Mouse (Mus musculus) heart, adult 11 months (tissue): Measurements from ENCODE around the gene Gfi1b.

ENCODE experiments used
- DNase-seq: peaks from one replicate; pipeline ENCODE4 v3.0.0; 2022

Gene Gfi1b

DNA sequence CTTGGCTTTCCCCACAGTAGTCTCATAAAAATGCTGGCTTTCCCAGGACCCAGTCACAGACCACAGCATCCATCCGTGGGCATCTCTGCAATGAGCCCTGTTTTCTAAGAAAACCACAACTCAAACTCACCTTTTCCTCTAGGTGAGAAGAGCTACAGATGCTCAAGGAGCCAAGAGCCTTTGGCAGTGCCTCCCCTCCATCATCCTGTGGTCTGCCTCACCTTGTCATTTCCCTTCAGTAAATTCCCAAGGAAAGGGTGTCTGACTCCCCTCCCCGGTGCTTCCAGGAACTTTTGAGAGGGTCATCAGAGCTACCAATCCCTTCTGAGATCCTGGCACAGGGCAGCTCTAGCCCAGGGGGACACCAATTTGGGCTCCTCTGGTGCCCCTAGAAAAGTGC is 671 bp downstream of the Gfi1b start:
- DNase-seq, result peak; percentile 83

DNA sequence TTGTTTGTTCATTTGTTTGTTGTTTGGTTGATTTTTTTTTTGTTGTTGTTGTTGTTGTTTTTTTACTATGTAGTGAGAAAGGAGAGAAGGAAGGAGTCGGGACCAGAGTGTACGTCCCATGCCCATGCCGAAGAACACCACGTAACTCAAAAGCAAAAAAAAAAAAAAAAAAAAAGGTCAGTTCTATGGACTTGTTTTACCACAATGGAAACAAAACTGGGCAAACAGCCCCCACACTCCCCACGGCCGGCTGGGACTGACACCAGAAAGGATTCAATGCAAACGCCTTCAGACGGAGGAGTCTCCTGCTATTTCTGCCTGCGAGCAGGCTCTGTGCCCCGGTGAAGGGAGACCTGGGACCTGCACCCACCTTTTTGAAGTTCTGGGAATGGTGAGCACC is 1.3 kb downstream of the Gfi1b start:
- no peak for DNase-seq

DNA sequence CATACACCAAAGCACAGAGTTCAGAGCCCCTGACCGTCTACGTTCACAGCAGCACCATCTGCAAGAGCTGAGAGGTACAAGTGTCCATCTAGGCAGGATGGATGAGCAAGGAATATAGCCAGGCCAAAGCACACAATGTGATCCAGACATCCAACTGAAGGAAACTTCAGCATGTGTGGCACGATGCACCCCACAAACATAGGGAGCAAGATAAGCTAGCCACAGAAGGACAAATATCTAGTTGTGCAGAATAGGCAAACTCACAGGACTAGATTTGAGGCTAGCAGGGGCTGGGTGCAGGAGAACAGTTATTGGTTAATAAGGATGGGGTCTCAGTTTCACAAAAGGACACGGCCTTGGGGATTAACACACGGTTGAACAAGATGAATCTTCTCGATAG is 2.4 kb downstream of the Gfi1b start:
- no peak for DNase-seq

DNA sequence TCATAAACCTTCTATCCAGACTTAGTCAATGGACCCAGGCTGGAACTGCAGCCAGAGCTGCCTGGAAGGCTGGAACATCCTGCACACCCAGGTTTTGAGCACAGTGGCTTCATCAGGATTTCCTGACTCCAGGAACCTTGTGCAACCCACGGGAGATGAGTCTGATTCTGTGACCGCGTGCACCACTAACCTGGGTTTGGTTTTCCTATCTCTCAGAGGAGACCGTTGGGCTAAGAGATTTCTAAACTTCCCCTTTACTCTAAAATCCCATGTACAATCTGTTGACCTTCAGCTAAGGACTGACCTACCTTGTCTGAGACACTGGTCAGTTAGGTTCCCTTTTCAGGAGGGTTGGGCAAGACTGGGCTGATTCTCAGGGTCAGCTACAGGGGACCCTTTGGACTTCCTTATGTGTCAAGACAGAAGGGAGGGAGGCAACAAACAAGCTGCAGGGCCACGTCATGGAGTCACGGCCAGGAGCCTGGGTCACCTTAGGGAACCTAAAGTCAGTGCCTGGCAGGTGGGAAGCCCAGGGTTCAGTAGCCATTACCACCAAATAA is 2.9 kb downstream of the Gfi1b start:
- no peak for DNase-seq

DNA sequence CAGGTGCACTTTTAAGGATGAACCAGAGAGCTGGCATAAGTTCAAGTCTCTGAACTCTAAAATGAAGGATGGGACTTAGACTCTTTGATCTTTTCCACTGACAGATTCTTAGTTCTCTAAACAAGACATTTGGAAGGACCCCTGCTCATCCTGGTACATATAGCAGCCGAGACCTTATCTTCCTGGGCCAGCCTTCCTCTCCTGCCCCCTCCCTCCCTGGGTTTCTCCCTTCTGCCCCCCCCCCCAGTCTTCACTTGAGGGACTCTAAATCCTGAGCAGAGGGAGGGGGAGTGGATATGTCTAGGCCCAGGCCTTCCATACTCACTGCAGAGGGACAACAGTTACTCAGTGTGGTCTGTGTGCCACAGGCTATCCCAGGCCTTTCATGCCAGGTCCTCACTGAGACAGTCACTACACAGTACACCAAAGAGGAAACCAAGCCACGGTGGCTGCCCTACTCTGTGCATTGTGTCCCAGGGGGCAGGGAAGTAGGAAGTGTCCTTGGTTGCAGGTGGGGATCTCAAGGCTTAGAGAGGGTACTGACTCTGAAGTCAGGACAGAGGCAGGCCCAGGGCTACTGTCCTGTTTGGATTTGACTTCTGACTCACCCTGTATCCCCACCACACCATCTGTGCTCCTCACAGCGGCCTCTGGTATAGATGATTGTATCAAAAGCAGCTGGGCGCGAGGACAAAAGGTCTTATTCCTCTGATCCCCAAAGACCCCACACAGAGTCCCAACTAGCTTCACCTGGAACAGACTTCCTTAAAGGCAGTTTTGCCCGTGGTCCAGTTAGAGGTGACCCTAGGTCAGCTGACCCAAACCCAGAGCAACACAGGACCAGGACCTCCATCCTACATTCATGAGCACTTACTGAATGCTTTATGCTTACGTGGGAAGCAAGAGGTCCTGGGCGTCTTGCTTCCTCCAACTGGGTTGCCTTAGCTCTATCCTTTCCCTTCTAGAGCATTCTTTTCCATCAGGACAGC is 4.0 kb downstream of the Gfi1b start:
- DNase-seq, result no peak

DNA sequence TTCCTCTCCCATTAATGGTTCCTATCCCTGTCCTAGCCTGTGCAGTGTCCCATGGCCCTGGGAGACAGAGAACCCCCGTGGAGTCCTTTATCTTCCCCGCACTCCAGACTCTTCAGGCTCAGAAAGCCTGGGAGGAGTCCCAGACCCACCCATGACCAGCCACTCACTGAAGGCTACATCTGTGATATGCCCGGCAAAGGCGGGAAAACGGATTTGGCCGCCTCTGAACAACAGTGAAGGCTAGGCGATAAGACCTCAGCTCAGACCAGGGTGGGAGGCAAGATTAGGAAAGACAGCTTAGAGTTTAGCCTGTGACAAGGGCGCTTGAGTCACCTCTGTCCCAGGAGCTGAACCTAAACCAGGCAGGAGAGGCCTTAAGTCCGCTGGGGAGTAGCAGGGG is 4.9 kb downstream of the Gfi1b start:
- DNase-seq, result no peak

DNA sequence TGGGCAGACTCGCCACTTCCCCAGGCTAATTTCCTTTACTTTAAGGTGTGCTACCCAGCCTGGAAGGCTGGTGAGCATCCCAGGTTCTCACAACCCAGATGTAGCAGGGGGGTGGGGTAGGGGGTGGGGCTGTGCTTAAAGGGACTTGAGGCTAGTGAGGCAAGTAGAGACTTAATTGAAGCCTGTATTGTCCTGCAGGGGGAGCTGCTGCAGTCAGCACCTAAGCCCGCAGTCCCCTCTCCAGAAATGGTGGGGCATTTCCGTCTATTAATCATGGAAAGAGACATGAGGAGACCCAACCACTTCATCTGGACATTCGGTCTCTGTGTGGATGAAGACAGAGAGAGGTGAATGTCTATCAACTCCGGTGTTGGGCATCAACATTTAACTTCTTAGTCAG is 5.4 kb downstream of the Gfi1b start:
- no peak for DNase-seq

DNA sequence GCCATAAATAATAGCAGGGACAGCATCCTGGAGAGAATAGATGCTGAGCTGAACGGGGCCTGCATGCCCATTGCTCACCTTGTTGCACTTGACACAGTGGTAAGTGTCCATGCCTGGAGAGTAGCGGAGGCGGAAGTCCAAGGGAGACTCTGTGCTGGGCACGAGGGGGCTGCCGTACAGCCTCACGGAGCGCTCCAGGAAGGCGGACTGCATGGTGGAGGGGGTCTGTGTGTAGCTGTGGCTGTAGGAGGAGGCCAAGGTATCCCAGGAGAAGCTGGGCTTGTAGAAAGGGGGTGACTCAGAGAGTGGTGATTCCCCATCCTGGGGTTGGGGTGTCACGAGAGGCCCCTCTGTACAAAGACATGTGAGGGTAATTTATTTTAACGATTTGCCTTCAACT is 8.2 kb downstream of the Gfi1b start:
- no peak for DNase-seq

DNA sequence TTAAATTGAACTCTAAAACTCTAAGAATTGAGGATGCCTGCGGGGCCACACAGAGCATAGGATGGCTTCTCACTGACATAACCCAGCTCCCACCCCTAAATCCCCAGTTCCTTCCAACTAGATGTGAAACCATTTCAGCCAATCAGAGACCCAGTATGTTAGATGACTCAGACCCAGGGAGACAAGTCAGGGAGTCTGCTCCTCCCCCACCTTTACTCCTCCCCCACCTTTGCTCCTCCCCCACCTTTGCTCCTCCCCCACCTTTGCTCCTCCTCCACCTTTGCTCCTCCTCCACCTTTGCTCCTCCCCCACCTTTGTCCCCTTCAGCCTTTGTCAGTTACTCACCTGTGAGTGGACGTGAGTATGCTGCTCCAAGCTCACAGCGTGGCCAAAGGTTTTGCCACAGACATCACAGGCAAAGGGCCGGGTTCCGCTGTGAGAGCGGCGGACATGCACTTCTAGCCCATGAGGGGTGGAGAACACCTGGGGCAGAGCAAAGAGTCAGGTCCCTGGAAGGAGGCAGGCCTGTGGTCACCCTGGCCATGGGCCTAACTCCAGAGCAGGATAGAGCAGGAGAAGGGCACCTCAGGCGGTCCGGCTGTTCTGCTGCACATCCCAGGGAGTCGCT is 9.2 kb downstream of the Gfi1b start:
- no peak for DNase-seq

DNA sequence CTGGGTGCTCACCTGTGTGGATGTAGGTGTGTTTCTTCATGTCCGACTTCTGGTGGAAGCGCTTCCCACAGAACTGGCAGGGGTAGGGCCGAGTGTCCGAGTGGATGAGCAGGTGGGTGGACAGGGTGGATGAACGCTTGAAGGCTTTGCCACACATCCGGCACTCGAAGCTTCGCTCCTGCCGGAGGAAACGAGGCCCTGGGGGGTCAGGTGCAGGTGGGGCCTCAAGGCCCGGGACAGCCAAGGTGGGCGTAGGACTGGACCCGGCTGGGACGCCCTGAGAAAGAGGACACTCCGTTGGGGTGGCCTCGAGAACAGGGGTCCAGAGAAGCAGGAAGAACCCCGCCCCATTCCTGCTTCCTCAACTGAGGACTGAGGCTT is 10.4 kb downstream of the Gfi1b start:
- peak; percentile 86 for DNase-seq

DNA sequence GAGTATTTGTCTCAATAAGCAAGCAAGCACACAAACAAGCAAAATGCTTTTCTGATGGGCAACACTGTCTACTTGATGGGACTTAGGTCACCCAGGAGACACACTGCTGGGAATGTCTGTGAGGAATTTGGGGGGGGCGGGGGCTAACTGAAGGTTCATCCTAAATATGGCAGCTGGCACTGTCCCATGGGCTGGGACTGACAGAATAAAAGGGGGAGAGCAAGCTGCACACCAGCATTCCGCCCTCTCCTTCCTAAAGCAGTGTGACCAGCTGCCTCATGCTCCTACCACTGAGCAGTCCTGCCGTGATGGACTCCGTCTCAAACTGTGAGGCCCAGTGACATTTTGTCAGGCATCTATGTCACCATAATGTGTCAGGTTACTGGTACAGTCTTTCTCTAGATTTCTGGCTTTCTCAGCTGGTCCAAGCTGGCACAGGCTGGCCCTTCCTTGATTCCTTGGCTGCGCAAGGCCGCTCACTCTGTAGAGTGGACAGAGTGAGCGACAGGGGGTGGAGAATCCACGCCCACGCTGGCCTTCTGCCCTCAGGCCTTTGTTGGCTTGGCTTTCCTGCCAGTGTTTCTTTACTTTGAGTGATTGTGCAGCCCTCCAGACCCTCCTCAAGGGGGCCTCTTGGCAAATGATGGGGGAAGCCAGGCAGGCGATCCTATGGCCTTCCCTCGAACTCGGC is 10.9 kb downstream of the Gfi1b start:
- no peak for DNase-seq

DNA sequence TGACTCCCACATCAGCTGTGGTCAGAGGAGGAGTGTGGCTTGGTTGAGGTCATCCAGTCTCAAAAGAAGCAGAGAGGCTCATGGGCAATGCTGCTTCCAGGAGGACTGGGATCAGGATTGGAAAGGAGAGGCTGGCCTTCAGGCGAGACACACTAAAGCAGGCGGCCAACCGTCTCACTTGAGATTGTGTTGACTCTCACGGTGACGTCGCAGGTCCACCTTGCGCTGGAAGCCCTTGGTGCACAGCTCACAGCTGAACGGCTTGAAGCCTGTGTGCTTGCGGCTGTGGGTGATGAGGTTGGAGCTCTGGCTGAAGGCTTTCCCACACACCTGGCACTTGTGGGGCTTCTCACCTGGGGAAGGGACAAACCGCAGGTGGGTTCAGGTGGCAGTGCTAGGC is 11.9 kb downstream of the Gfi1b start:
- DNase-seq, result no peak

DNA sequence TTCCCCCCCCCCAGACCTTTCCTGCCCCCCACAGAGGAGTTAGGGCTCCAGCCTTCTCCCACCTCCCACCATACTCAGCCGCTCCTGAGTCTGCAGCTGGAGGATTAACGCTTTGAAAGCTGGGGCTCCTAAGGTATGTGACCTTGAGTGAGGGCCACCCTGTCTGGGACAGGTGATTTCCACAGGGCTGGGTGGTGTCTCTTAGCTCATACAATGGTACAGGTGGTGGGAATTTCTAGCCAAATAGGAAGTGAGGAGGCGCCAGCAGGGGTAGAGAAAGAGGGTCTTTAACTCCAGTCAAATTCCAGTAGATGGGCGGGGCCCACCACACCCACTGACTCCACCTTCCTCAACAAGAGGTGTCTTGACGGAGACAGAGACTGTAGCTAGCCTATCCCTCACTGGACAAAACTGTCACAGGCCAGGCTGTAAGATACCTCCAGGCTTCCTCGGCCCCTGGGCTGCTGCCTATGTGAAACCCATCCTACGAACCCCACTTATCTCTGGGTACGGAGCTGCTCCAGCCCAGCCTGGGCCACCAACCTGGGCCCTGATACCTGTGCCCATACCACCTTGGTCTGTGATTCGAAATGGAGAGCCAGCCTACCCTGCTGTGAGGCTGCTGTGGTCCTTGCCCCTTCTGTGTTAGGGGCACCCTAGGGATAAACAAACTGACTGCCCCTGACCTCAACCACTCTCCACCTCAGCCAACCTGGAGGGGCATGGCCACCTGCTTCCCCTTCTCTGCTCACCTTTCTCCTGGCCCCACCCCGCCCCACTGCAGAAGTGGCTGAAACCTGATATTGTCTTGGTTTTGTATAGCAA is 14.2 kb downstream of the Gfi1b start:
- DNase-seq, result no peak

DNA sequence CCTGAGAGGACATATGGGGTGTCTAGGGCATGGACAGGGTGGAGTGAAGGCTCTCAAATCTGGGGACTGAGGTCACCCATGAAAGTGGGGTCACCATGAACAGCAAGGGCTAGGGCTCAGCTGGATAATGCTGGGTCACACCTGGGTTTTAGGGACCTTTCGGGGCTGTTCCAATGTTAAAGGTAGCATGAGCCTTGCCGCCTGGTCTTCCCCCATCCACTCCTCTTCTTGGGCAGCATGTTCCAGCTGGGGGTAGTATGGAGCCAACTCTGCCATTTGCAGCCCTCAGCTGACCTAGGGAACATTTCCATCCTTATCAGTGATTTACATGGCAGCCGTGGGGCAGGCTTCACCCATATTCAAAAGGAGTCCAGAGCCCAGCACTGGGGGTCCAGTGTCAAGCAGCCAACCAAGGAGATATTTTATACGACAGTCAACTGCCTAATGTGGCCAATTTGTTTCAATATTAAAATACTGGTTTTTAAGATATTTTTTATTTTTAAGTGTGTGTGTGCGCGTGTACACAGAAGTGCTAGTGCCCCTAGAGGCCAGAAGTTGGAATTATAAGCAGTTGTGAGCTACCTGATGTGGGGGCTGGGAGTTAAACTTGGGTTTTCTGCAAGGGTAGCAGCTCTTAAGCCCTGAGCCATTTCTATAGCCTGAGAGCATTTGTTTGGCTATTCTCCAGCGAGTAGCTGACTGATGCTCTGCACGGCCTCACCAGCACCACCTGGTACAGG is 15.0 kb downstream of the Gfi1b start:
- no peak for DNase-seq

DNA sequence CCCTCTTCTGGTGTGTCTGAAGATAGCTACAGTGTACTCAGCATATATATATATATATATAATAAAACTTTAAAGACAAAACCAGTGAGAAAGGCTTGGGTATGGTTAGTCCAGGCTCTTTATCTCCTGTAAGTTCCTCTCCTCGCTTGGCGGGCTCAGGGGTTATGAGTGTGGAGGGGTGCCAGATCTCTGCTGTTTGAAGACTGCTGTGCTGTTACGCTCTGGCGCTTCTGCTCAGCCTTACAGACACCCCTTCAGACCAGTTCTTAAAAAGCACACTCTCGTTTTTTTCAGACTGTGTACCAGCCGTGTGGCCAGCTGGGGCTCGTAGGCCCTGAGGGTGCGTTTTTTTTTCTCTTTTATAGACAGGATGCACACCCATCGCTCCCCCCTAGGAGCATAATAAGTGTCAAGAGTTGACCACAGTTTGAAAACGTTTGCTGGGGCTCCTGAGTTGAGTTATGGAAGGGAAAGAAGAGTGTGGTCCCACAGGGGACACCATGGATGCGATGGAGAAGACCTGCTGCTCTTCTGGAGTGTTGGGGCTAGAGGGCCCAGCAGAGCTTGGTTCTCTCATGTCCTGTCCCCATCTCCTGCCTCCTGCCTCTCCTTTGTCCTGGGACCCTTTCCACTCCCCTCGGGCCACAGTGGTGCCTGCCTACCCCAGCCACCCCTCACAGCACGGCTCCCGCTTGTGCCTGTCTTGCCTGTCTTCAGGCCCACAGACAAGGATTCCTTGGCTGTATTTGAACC is 15.8 kb downstream of the Gfi1b start:
- no peak for DNase-seq

DNA sequence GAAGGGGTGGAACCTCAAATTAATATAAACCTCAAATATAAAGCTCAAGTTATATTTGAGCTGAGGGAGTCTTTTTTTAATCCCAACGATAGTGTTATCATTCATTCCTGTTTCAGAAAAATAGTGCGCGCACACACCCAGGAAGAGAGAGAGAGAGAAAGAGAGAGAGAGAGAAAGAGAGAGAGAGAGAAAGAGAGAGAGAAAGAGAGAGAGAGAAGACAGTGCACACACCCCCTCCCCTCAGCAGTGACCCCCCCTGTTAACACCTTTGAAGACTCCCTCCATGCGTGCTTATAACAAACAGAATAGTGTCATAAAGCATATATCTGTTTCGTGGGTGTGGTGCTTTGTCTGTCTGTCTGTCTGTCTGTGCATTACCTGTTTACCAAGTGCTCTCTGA is 18.2 kb downstream of the Gfi1b start:
- DNase-seq, result no peak

DNA sequence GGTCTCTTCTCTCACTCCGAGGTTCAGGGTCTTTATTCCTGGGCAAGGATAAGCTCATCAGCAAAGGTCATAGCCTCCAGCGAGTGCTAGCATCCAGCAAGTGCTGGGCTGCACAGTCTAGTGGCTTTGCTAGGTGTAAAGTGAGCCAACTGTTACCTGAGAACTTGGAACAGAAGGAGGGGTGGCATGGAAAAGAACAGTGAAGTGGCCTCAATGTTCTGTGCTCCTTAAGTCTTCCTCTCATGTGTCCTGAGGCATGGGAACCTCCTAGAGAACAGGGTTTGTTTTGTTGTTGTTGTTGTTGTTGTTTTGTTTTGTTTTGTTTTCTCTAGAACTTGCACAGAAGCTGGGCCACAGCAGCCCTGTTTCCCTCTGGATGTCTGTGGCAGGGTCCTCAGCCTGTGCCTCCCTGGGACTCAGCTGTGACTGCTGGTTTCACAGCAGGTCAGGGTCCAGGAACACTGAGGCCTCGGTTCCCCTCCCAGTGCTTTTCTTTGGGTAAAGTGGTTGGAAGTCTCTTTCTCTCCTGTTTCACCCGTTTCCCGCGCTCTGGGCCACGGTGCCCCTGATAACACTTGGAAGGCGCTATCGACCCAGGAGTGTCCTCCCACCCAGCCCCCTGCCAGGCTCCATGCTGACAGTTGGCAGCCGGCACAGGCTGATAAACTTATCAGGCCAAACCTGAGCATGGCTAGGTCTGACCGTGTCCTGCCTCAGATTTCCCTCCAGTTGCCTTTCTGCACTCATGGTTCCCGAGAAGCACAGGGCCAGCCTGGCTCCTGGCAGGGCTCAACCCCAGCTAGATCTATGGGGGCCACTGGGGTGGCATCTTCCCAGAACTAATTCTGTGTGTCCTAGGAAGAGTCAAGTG is 19.8 kb downstream of the Gfi1b start:
- DNase-seq, result no peak

DNA sequence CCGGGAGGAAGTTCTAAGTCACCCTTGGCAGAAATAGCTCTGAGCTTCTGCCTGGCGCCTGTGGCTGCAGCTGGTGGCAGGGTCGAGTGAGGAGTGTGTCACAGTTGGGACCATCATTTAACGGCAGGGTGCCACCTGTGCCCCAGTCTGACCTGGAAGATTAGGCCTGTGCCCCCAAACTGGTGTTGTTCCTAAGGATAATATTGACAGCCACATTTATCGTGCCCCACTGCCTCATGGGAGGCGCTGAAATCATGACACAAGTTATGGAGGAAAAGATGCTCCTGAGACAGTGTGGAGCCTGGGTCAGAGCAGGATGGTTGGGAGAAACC is 22.2 kb downstream of the Gfi1b start:
- no peak for DNase-seq

DNA sequence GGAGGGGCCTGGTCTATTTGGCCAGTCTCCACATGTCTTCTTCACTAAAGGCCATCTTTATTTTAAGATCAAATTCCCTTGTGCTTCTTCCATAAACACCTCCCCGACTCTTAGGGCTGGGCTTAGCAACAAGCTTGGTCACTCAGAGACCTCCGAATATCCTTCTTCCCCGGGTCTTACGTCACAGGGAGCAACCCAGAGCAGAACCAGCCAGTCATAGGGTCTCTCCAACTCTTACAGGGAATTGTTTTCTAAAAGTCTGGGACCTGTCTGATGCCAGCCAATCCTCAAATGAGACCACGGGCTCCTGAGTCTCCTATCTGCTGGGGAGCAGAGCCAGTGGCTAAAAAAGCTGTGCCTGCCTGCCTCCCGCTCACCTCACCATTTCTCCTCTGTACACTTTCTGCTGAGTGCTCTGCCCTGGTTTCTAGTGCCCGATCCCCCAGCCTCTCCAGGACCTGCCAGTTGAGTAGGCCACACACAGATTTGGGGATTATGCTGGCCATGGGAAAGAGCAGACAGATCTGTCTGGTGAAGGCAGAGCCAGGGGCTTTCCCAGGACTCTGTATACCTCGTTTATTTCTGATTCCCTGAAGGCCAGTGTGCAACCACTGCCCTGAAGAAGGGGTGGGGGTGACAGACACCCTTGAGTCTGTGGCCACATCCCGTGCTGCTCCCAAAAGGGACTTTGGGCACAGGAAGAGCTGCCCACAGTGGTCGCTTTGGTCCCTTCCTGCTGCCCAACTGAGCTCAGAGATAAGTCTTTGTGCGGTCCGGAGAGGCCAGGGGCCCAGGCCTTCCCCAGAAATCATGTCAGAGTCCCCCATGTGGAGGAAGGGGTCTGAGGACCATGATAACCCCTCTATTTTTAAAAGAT is 22.9 kb downstream of the Gfi1b start:
- no peak for DNase-seq
